Mouse (Mus musculus) lung, postnatal 10 days (tissue): ENCODE measurements around the gene Snf8.

Source experiments
- DNase-seq: peaks from one replicate; pipeline ENCODE4 v3.0.0; 2021

Gene Snf8

GRCm38 (mm10) chr11:96030571-96030970 lies 4.1 kb upstream of the Snf8 start:
- DNase-seq: no peak

GRCm38 (mm10) chr11:96031701-96032100 lies 3.0 kb upstream of the Snf8 start:
- no peak for DNase-seq

- no peak for DNase-seq
Observed at GRCm38 (mm10) chr11:96033264-96033663, 1.4 kb upstream of the Snf8 start.

GRCm38 (mm10) chr11:96034116-96034515 lies 569 bp upstream of the Snf8 start:
- no peak for DNase-seq

- DNase-seq: peak; percentile 33
Observed at GRCm38 (mm10) chr11:96035133-96035532, 448 bp downstream of the Snf8 start.

GRCm38 (mm10) chr11:96037499-96037898 lies 2.8 kb downstream of the Snf8 start:
- DNase-seq: no peak

GRCm38 (mm10) chr11:96038560-96038959 lies 3.9 kb downstream of the Snf8 start:
- no peak for DNase-seq

GRCm38 (mm10) chr11:96044803-96045567 lies 10.3 kb downstream of the Snf8 start:
- DNase-seq: no peak

- DNase-seq: no peak
Observed at GRCm38 (mm10) chr11:96046028-96046427, 11.3 kb downstream of the Snf8 start.

GRCm38 (mm10) chr11:96046793-96047192 lies 12.1 kb downstream of the Snf8 start:
- no peak for DNase-seq

GRCm38 (mm10) chr11:96047469-96048373 lies 13.0 kb downstream of the Snf8 start:
- DNase-seq: no peak

GRCm38 (mm10) chr11:96049939-96050338 lies 15.3 kb downstream of the Snf8 start:
- no peak for DNase-seq

GRCm38 (mm10) chr11:96050854-96051253 lies 16.2 kb downstream of the Snf8 start:
- DNase-seq: no peak

- no peak for DNase-seq
Observed at GRCm38 (mm10) chr11:96058309-96058708, 23.6 kb downstream of the Snf8 start.

- DNase-seq: peak; percentile 56
Observed at GRCm38 (mm10) chr11:96064521-96065214, 30.0 kb downstream of the Snf8 start.

GRCm38 (mm10) chr11:96065215-96065911 lies 30.7 kb downstream of the Snf8 start, which contains the start of gene Ube2z:
Ube2z (minus strand) TSS chr11:96065388.
- peak; percentile 99 for DNase-seq

GRCm38 (mm10) chr11:96068231-96068630 lies 33.5 kb downstream of the Snf8 start:
- no peak for DNase-seq

GRCm38 (mm10) chr11:96070353-96070752 lies 35.7 kb downstream of the Snf8 start:
- no peak for DNase-seq

GRCm38 (mm10) chr11:96071013-96071412 lies 36.3 kb downstream of the Snf8 start:
- DNase-seq: no peak

GRCm38 (mm10) chr11:96073295-96073993 lies 38.8 kb downstream of the Snf8 start:
- no peak for DNase-seq

- no peak for DNase-seq
Observed at GRCm38 (mm10) chr11:96074351-96075176, 39.9 kb downstream of the Snf8 start.
